ENCODE assay signal across 9 mouse cellular contexts in the genomic region with DNA sequence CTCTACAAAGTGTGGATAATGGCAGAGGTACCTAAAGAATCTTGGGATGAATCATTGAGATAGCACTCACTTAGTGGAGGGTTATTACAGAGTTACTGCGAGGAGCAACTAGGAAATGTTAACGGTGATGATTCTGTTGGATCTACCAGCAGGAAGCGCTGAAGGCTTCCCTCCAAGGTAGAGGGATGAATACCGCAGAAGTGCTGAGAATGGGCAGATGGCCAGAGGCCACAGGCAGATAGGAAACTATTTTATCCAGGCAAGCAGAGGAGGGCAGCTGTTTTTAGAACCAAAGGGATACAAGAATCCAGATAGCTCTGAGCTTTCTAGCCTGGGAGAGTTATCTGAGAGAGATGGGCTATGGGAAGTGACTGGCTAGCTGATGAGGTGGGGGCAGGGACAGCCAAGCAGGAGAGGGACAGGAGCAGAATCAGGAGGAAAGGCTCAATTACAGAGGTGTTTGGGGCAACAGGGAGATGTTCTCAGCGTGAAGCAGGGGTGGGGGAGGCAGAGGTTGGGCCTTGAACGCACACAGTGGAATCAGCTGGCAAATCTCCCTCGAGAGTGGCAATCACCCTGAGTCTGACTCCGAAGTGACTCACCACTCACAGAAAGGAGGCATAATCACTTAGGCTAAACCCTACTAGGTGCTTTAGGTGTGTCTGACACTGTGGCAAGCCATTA. TPM values are rescaled to one million over a fixed set of nuclear protein-coding genes. Genes with fewer than 3 reads are reported as not detected.
DNase-seq lines count a peak whose midpoint lies in the region; ATAC-seq and TF ChIP-seq lines count a peak whose summit lies in the region.
"Had no signal": no experiment of that assay in that cellular context is flagged by ENCODE, and none has a peak within 500 bp of the region (broad histone marks: within the 10 kb centered on the region; RNA-seq: fewer than 3 reads in every experiment).

No protein-coding gene starts in this region.

- peak overlapping the region; percentile 85 for H3K27ac ChIP-seq in left cerebral cortex, adult 2 months
- H3K27ac ChIP-seq in heart, embryonic 16.5 days (ENCODE audit: low read length): peak overlapping the region; percentile 81
- peak overlapping the region; percentile 97 for H3K27ac ChIP-seq in midbrain, embryonic 16.5 days (ENCODE audit: low read length)

- no peak for DNase-seq in left cerebral cortex, adult 2 months (ENCODE audit: extremely low spot score in 1 of 2, low spot score in 2 of 2)
- no peak for DNase-seq in left cerebral cortex, adult 11 months (ENCODE audit: low spot score)
- DNase-seq in adrenal gland, postnatal 25 days: peak; percentile 51
- no peak for DNase-seq in right cerebral cortex, postnatal 36 days (ENCODE audit: low spot score in 2 of 2)
- no peak for DNase-seq in urinary bladder, postnatal 25 days (ENCODE audit: low spot score)
- DNase-seq in thymus, adult 18-20 months: no peak

- no peak; the same call in 1 of the 2 replicates for TF ChIP-seq CTCF in left cerebral cortex, adult 2 months (IDR thresholded peaks at IDR 0.05)

- H3K9me3 ChIP-seq in heart, embryonic 16.5 days (replicated peaks; ENCODE audit: control insufficient read depth, low read length): no peaks in the 10 kb centered on the region
- no peaks in the 10 kb centered on the region for H3K9me3 ChIP-seq in midbrain, embryonic 16.5 days (replicated peaks; ENCODE audit: control insufficient read depth, low read length, poor library complexity, severe bottlenecking)

- WGBS in heart, embryonic 16.5 days: 12% methylated on average over 8 of the region's 8 CpGs
- WGBS in midbrain, embryonic 16.5 days: 31% methylated on average over 8 of the region's 8 CpGs

- peak overlapping the region; percentile 26; the same call in 1 of the 2 replicates for H3K4me2 ChIP-seq in heart, embryonic 16.5 days (ENCODE audit: low read depth, low read length)
- peak overlapping the region; percentile 94; the same call in 1 of the 2 replicates for H3K4me2 ChIP-seq in midbrain, embryonic 16.5 days (ENCODE audit: low read length)

- intact Hi-C loops in left cerebral cortex, adult 2 months (cut with DNase I): loop anchor here (1.0 to 10.0 kb wide), 4 partner anchors 62 to 775 kb away; a partner anchor contains a TSS

- peaks cover 63% of the 10 kb centered on the region for H3K4me1 ChIP-seq in heart, embryonic 16.5 days (ENCODE audit: control insufficient read depth, insufficient read depth, low read length)
- peaks cover 46% of the 10 kb centered on the region for H3K4me1 ChIP-seq in midbrain, embryonic 16.5 days (ENCODE audit: control insufficient read depth, insufficient read depth, low read length)

- H3K27me3 ChIP-seq in heart, embryonic 16.5 days (ENCODE audit: control insufficient read depth, insufficient read depth, low read length): no peaks in the 10 kb centered on the region
- no peaks in the 10 kb centered on the region for H3K27me3 ChIP-seq in midbrain, embryonic 16.5 days (ENCODE audit: control insufficient read depth, insufficient read depth, low read depth, low read length)

- no peak for ATAC-seq in heart, embryonic 16.5 days (replicated peaks; ENCODE audit: extremely low read depth, insufficient read depth, low FRiP score)
- ATAC-seq in midbrain, embryonic 16.5 days: no peak

- H3K36me3 ChIP-seq in heart, embryonic 16.5 days (ENCODE audit: control insufficient read depth, insufficient read depth): no peaks in the 10 kb centered on the region
- H3K36me3 ChIP-seq in midbrain, embryonic 16.5 days (ENCODE audit: control insufficient read depth, insufficient read depth, low read length): no peaks in the 10 kb centered on the region

- peak overlapping the region; percentile 62 for H3K9ac ChIP-seq in heart, embryonic 16.5 days (ENCODE audit: low read length)
- H3K9ac ChIP-seq in midbrain, embryonic 16.5 days (ENCODE audit: low read depth, low read length): peak overlapping the region; percentile 12; the same call in 1 of the 2 replicates

- H3K4me3 ChIP-seq in left cerebral cortex, adult 2 months: no peak overlapping the region
- H3K4me3 ChIP-seq in heart, embryonic 16.5 days (ENCODE audit: low read length): no peak overlapping the region
- no peak overlapping the region for H3K4me3 ChIP-seq in midbrain, embryonic 16.5 days (ENCODE audit: low read depth, low read length)

RNA-seq across cellular contexts. Expression of a gene that starts 13.5 kb away (rescaled TPM):
- total RNA-seq in left cerebral cortex, adult 2 months (2021): not detected
- total RNA-seq in adrenal gland, postnatal 25 days (2021): not detected in 2 replicates
- polyA plus RNA-seq in heart, embryonic 16.5 days (2015; fragmentation: Nextera tagmentation; extraction: Ambion mirVana): not detected in 2 replicates
- not detected in 2 replicates for polyA plus RNA-seq in midbrain, embryonic 16.5 days (2015; fragmentation: Nextera tagmentation; extraction: Ambion mirVana)
- total RNA-seq: left cerebral cortex, postnatal 14 days had no signal

RNA-seq across cellular contexts. Expression of a gene that starts 13.6 kb away (rescaled TPM):
- not detected for total RNA-seq in left cerebral cortex, adult 2 months (2021)
- total RNA-seq in adrenal gland, postnatal 25 days (2021): not detected in 2 replicates
- not detected in 2 replicates for polyA plus RNA-seq in heart, embryonic 16.5 days (2015; fragmentation: Nextera tagmentation; extraction: Ambion mirVana)
- polyA plus RNA-seq in midbrain, embryonic 16.5 days (2015; fragmentation: Nextera tagmentation; extraction: Ambion mirVana): 0.11 TPM in 1 of 2 replicates, not detected in the other
